Mouse (Mus musculus) C2C12 (cell line): ENCODE data around the gene Zscan22.

Source experiments
- CTCF ChIP-seq: IDR thresholded peaks from one replicate; pipeline ENCODE4 v1.5.1; 2011; ENCODE audit not compliant: control insufficient read depth, insufficient read depth, insufficient read length
- MAX ChIP-seq: IDR thresholded peaks from one replicate; pipeline ENCODE4 v1.6.1; 2011; ENCODE audit warnings: mild to moderate bottlenecking, control low read depth
- MYOG ChIP-seq: IDR thresholded peaks from one replicate; pipeline ENCODE4 v1.6.1; 2011; ENCODE audit not compliant: control insufficient read depth, insufficient read length; ENCODE audit errors: extremely low read depth
- USF1 ChIP-seq: IDR thresholded peaks from one replicate; pipeline ENCODE4 v1.6.1; 2011; ENCODE audit warnings: low read depth, mild to moderate bottlenecking, control low read depth, moderate library complexity

DNA sequence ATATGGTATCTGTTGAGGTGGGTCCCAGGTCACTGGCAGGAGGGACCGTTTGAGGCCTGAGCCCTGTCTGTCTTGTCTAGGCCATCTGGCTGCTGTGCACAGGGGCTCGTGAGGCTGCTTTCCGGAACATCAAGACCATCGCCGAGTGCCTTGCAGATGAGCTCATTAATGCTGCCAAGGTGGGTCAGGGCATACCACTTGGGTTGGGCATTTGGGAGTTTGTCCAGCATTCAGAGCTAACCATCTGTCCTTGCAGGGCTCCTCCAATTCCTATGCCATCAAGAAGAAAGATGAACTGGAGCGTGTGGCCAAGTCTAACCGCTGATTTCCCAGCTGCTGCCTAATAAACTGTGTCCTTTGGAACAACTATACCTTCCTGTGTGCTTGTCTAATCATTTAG lies 28.7 kb downstream of the Zscan22 start:
- no peak for TF ChIP-seq CTCF
- no peak for TF ChIP-seq MYOG
- no peak for TF ChIP-seq USF1
- TF ChIP-seq MAX, result no peak
